Mouse (Mus musculus): Measurements from ENCODE around the gene Aldh5a1.
A peak's percentile ranks its signal among the peaks of the same experiment; 100 is the strongest.

The Aldh5a1 gene

DNA sequence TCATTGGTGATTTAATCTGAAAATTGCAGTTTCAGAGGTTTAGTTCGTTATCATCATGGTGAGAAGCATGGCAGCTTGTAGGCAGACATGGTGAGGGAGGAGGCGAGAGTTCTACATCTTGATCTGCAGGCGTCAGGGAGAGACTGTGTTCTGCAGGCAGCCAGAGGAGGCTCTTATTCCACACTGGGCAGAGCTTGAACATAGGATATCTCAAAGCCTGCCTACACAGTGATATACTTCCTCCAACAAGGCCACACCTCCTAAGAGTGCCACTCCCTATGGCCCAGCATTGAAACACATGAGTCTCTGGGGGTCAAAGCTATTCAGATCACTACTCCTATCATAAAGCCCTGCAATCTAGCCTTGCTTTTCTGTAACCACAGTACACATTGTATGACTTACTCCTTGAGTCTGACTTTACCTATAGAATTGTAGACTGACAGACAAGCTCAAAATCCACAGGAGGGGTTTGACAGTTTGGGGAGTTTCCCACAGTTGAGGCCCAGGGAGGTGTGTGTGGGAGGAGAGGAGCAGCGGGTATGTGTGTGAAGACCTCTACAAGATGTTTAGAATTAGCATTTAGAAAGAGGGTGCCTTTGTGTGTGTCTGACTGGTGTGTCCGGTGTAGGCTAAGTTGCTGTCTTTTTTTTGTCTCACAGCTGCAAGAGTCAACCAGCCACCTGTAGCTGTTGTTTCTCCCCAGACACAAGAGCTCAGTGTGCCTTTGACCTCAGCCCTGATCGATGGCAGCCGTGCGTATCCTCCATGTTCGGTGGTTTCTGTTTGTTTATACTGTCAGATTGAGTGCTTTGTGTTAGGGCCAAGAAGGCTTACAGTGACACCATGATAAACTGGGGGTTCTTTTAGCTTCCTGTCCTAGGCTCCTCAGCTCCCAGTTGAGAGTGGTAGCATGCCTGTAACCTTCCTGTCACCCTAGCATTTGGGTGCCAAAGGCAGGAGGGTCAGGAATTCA is 70.7 kb downstream of the Aldh5a1 start:
- no peak for DNase-seq (ENCODE audit: low read depth, low spot score)

DNA sequence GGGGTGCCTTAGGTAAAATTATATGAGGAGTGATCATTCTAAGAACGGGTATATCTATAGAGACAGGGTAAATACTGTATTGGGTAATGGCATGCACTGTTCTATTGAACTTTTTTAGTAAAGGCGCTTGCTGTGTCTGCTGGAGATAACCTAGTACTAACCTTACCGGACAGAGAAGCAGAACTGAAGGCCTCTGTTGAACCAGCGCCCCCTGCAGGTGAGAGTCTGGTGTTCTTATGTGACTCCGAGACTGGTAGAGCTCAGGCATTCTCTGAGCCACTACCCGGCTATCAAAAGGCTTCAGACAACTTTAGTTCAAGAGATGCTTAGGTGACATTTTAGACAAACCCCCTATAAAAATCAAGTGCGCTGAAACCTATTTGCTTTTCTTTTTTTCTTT is 74.9 kb downstream of the Aldh5a1 start:
- DNase-seq (ENCODE audit: low read depth, low spot score): peak; percentile 20

GRCm38 (mm10) chr13:24862021-24862420 is 75.4 kb downstream of the Aldh5a1 start:
- DNase-seq (ENCODE audit: low read depth, low spot score): no peak

GRCm38 (mm10) chr13:24861084-24861483 is 76.4 kb downstream of the Aldh5a1 start:
- DNase-seq (ENCODE audit: low read depth, low spot score): no peak

- no peak for DNase-seq (ENCODE audit: low read depth, low spot score)
Observed at GRCm38 (mm10) chr13:24859115-24859514, 78.3 kb downstream of the Aldh5a1 start.

All from mesoderm, embryonic 11.5 days (tissue).